Mouse (Mus musculus) adrenal gland, adult 8-10 months (tissue): Measurements from ENCODE around the gene Cacnb1. TPM values are rescaled to one million over a fixed set of nuclear protein-coding genes. Genes with fewer than 3 reads are reported as not detected.

Experiments
- DNase-seq: peaks from one replicate; pipeline ENCODE4 v3.0.0; 2022
- total RNA-seq, 4 experiments: library from RNA; stranded (reverse); gene quantifications; 2 replicates each; pipeline ENCODE4 v1.2.4; 2022

The Cacnb1 gene
- total RNA-seq: 10 to 100 TPM in 2 of 4 experiments, 1 to 10 TPM in 2; 7.8 to 18.8 (median 13.6) TPM

- DNase-seq: peak; percentile 49
Observed at GRCm38 (mm10) chr11:98022555-98023371, at the start of gene Cacnb1. Gene Cacnb1 (minus strand): TSS chr11:98023034.

GRCm38 (mm10) chr11:98067255-98067654 is 44.4 kb upstream of the Cacnb1 start:
- no peak for DNase-seq

GRCm38 (mm10) chr11:98066201-98066600 is 43.4 kb upstream of the Cacnb1 start:
- no peak for DNase-seq

- no peak for DNase-seq
Observed at GRCm38 (mm10) chr11:98061904-98062562, 39.2 kb upstream of the Cacnb1 start.

GRCm38 (mm10) chr11:98061441-98061840 is 38.6 kb upstream of the Cacnb1 start:
- no peak for DNase-seq

- DNase-seq: no peak
Observed at GRCm38 (mm10) chr11:98060104-98060692, 37.4 kb upstream of the Cacnb1 start.

- DNase-seq: no peak
Observed at GRCm38 (mm10) chr11:98059662-98060061, 36.8 kb upstream of the Cacnb1 start.

- DNase-seq: no peak
Observed at GRCm38 (mm10) chr11:98057998-98058397, 35.2 kb upstream of the Cacnb1 start.

- DNase-seq: no peak
Observed at GRCm38 (mm10) chr11:98057466-98057865, 34.6 kb upstream of the Cacnb1 start.

- DNase-seq: peak; percentile 58
Observed at GRCm38 (mm10) chr11:98052989-98053834, 30.4 kb upstream of the Cacnb1 start, which contains the start of gene Stac2. Gene Stac2 (minus strand): TSS chr11:98053462.

GRCm38 (mm10) chr11:98052129-98052988 is 29.5 kb upstream of the Cacnb1 start:
- DNase-seq: no peak

- DNase-seq: no peak
Observed at GRCm38 (mm10) chr11:98051611-98052128, 28.8 kb upstream of the Cacnb1 start.

GRCm38 (mm10) chr11:98050940-98051339 is 28.1 kb upstream of the Cacnb1 start:
- DNase-seq: no peak

- DNase-seq: no peak
Observed at GRCm38 (mm10) chr11:98050520-98050815, 27.6 kb upstream of the Cacnb1 start.

GRCm38 (mm10) chr11:98049672-98050519 is 27.1 kb upstream of the Cacnb1 start:
- DNase-seq: no peak

- no peak for DNase-seq
Observed at GRCm38 (mm10) chr11:98047745-98048144, 24.9 kb upstream of the Cacnb1 start.

GRCm38 (mm10) chr11:98046466-98046865 is 23.6 kb upstream of the Cacnb1 start:
- peak; percentile 72 for DNase-seq

- DNase-seq: no peak
Observed at GRCm38 (mm10) chr11:98045596-98045995, 22.8 kb upstream of the Cacnb1 start.

- no peak for DNase-seq
Observed at GRCm38 (mm10) chr11:98044074-98044473, 21.2 kb upstream of the Cacnb1 start.

- no peak for DNase-seq
Observed at GRCm38 (mm10) chr11:98042741-98043140, 19.9 kb upstream of the Cacnb1 start.
